Mouse (Mus musculus): ENCODE measurements at regions not wholly inside any gene's neighbourhood (a gene's known extent, or its start where the extent isn't known, plus 50 kb on each side); places are given as distances from the start of the nearest gene placed in this dataset.

DNA sequence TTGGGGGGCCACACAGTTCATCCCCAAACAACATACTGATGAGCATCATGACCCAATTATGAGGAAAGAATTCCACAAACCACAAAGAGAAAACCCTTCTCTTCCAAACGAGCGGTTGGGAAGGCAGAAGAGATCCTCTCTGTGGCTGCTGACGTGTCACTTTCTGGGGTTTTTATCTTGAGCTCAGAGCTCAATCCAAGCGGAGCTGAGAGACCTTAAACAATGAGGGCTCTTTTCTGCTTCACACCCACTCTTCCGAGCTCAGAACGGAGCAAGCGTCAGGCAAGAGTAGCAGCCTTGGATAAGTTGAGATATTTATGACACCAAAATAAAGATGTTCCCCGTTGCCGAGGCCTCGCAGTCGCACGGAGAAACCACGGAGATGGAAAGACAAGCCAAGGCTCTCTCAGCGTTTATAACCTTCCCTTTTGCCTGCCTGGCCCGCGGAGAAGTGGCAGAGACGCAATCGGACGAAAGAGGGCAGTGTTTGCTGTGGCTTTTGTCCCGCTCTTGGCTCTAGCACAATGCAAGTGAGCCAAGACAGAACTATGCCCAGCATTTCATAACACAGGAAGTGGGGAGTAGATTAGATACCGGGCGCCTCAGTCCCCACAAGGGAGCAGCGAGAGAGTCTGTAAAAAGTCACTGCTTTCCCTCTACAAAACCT lies 100.7 kb downstream of the Chic2 start:
- peak; percentile 82 for DNase-seq
- Histone ChIP-seq H3K4me3 (replicated peaks; ENCODE audit: extremely low read depth, low read depth, low read length) (peak overlapping the region; percentile 17), H3K4me1 (ENCODE audit: control insufficient read depth, insufficient read depth, low read length) (no peaks in the 10 kb centered on the region)
- TF ChIP-seq POLR2A (IDR thresholded peaks at IDR 0.05; ENCODE audit: borderline replicate concordance, extremely low read depth, low read depth, low read length) (peak; percentile 45; the same call in 1 of the 2 replicates), CTCF (IDR thresholded peaks at IDR 0.05; ENCODE audit: insufficient read depth, low read length) (peak; percentile 92)
- WGBS = 1% methylated on average over 23 of the region's 23 CpGs

- TF ChIP-seq POLR2A (IDR thresholded peaks at IDR 0.05; ENCODE audit: borderline replicate concordance, extremely low read depth, low read depth, low read length) (no peak), CTCF (IDR thresholded peaks at IDR 0.05; ENCODE audit: insufficient read depth, low read length) (no peak)
- Histone ChIP-seq H3K4me3 (replicated peaks; ENCODE audit: extremely low read depth, low read depth, low read length) (no peak overlapping the region), H3K4me1 (ENCODE audit: control insufficient read depth, insufficient read depth, low read length) (no peaks in the 10 kb centered on the region)
- no peak for DNase-seq
- WGBS = 30% methylated on average over 13 of the region's 13 CpGs
Measured at GRCm38 (mm10) chr5:74941426-74941825, 103.1 kb downstream of the Chic2 start.

- TF ChIP-seq CTCF (IDR thresholded peaks at IDR 0.05; ENCODE audit: insufficient read depth, low read length) (no peak), POLR2A (IDR thresholded peaks at IDR 0.05; ENCODE audit: borderline replicate concordance, extremely low read depth, low read depth, low read length) (no peak)
- Histone ChIP-seq H3K4me1 (ENCODE audit: control insufficient read depth, insufficient read depth, low read length) (no peaks in the 10 kb centered on the region), H3K4me3 (replicated peaks; ENCODE audit: extremely low read depth, low read depth, low read length) (no peak overlapping the region)
- 73% methylated on average over 7 of the region's 7 CpGs for WGBS
- no peak for DNase-seq
Measured at GRCm38 (mm10) chr5:74937416-74937940, 107.1 kb downstream of the Chic2 start.

DNA sequence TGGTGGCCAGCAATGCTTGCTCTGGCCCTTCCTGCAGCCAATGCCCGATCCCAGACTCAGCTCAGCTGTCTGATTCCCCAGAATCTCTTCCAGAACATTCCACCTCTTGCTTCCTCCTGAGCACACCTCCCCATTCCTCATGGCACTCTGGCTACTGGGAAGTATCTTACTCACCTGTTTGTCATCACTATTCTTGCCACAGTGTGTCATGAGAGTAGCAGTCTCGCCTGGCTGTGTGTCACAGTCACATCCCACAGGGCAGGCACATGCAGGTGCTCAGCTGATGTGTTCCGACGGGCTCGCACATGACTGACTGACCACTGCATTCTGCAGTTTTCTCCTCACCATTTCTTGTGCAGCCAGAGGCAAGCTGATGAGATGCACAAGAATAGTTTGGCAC lies 108.5 kb downstream of the Chic2 start:
- no peak for DNase-seq
- TF ChIP-seq POLR2A (IDR thresholded peaks at IDR 0.05; ENCODE audit: borderline replicate concordance, extremely low read depth, low read depth, low read length) (no peak), CTCF (IDR thresholded peaks at IDR 0.05; ENCODE audit: insufficient read depth, low read length) (no peak)
- WGBS = 78% methylated on average over 5 of the region's 5 CpGs

GRCm38 (mm10) chr5:74935676-74936075 lies 108.9 kb downstream of the Chic2 start:
- no peak for DNase-seq
- no peak for TF ChIP-seq CTCF (IDR thresholded peaks at IDR 0.05; ENCODE audit: insufficient read depth, low read length)
- no peak for TF ChIP-seq POLR2A (IDR thresholded peaks at IDR 0.05; ENCODE audit: borderline replicate concordance, extremely low read depth, low read depth, low read length)
- WGBS = 60% methylated on average over 8 of the region's 8 CpGs
- no peak overlapping the region for H3K4me3 ChIP-seq (replicated peaks; ENCODE audit: extremely low read depth, low read depth, low read length)
- H3K4me1 ChIP-seq (ENCODE audit: control insufficient read depth, insufficient read depth, low read length) = no peaks in the 10 kb centered on the region

More for the DNA sequence above, 108.5 kb downstream of the Chic2 start:
- H3K4me1 ChIP-seq (ENCODE audit: control insufficient read depth, insufficient read depth, low read length) = no peaks in the 10 kb centered on the region
- H3K4me3 ChIP-seq (replicated peaks; ENCODE audit: extremely low read depth, low read depth, low read length) = no peak overlapping the region

DNA sequence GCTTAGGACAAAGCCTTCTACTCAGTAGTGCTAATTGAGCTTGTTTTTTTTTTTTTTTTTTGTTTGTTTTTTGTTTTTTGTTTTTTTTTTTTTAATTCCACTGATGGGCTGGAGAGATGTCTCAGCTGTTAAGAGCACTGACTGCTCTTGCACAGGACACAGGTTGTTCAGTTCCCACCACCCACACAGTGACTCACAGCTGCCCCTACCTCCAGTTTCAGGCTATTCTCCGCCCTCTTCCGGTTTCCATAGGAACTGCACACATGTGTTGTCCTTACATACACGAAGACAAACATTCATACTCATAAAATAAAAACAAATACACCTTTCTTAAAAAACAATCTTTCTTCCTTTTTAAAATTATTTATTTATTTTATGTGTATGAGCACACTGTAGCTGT lies 111.3 kb downstream of the Chic2 start:
- 84% methylated on average over 3 of the region's 3 CpGs for WGBS
- DNase-seq = no peak
- Histone ChIP-seq H3K4me1 (ENCODE audit: control insufficient read depth, insufficient read depth, low read length) (no peaks in the 10 kb centered on the region), H3K4me3 (replicated peaks; ENCODE audit: extremely low read depth, low read depth, low read length) (no peak overlapping the region)
- no peak for TF ChIP-seq CTCF (IDR thresholded peaks at IDR 0.05; ENCODE audit: insufficient read depth, low read length)

DNA sequence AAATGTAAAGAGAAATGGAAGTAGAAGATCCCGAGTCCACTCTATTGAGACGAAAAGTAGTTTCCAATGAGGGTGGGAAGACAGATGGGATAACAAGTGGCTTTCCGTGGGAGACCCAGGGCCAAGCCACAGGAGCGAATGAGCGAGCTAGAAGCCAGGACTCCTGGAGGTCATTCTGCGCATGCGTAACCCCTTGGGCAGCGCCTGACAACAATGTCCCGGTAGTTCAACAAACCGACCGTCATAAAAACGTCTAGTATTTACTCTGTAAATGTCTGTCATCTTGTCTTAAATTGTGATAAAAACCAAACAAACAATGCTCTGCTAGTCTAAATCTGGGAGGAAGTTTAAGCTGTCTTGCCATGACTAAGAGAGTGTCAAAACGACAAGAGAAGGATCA lies 112.4 kb downstream of the Chic2 start:
- DNase-seq = no peak
- TF ChIP-seq POLR2A (IDR thresholded peaks at IDR 0.05; ENCODE audit: borderline replicate concordance, extremely low read depth, low read depth, low read length) = no peak
- no peak for TF ChIP-seq CTCF (IDR thresholded peaks at IDR 0.05; ENCODE audit: insufficient read depth, low read length)

GRCm38 (mm10) chr5:74931765-74932164 lies 112.8 kb downstream of the Chic2 start:
- TF ChIP-seq POLR2A (IDR thresholded peaks at IDR 0.05; ENCODE audit: borderline replicate concordance, extremely low read depth, low read depth, low read length) (no peak), CTCF (IDR thresholded peaks at IDR 0.05; ENCODE audit: insufficient read depth, low read length) (no peak)
- Histone ChIP-seq H3K4me1 (ENCODE audit: control insufficient read depth, insufficient read depth, low read length) (no peaks in the 10 kb centered on the region), H3K4me3 (replicated peaks; ENCODE audit: extremely low read depth, low read depth, low read length) (no peak overlapping the region)
- 46% methylated on average over 12 of the region's 12 CpGs for WGBS
- no peak for DNase-seq

More for the DNA sequence above, 112.4 kb downstream of the Chic2 start:
- no peak overlapping the region for H3K4me3 ChIP-seq (replicated peaks; ENCODE audit: extremely low read depth, low read depth, low read length)
- WGBS = 54% methylated on average over 13 of the region's 13 CpGs
- no peaks in the 10 kb centered on the region for H3K4me1 ChIP-seq (ENCODE audit: control insufficient read depth, insufficient read depth, low read length)

DNA sequence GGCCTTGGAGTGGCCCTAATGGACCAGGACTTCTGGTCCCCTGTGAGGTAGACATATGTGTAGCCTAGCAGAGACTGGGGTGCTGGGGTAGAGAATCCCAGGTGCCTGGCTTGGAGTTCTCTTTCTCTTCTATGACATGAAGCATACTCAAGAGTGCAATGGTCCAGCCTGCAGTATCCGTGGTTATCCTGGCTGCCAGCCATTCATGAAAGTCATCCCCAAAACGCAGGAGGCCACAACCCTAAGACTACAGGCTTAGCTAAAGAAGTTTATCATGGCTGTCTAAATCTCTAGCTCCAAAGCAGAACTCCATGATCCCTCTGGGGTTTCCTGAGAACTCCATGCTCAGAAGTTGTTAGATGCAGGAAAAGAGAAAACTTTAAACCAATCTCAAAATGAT lies 117.0 kb downstream of the Chic2 start:
- TF ChIP-seq POLR2A (IDR thresholded peaks at IDR 0.05; ENCODE audit: borderline replicate concordance, extremely low read depth, low read depth, low read length) (no peak), CTCF (IDR thresholded peaks at IDR 0.05; ENCODE audit: insufficient read depth, low read length) (no peak)
- H3K4me3 ChIP-seq (replicated peaks; ENCODE audit: extremely low read depth, low read depth, low read length) = no peak overlapping the region
- WGBS = 81% methylated on average over 2 of the region's 2 CpGs
- H3K4me1 ChIP-seq (ENCODE audit: control insufficient read depth, insufficient read depth, low read length) = no peaks in the 10 kb centered on the region
- DNase-seq = no peak

DNA sequence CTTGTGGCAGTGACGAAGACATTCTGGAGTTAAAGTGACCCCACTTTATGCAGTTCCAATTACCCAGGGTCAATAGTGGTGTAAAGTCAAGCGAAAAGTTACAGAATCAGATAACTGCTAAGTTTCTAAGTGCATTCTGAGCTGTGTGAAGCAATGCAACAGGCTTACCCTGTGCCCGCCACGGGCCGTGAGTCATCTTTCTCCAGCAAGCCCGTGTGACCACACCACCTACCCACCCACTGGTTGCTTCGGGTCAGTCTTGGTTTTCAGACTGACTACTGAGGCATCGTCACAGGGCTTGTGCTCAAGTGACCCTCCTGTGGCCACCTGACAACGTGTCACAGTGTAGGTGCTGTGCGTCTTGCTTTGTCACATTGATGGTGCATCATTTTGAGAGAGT lies 118.8 kb downstream of the Chic2 start:
- no peak for DNase-seq
- Histone ChIP-seq H3K4me3 (replicated peaks; ENCODE audit: extremely low read depth, low read depth, low read length) (no peak overlapping the region), H3K4me1 (ENCODE audit: control insufficient read depth, insufficient read depth, low read length) (no peaks in the 10 kb centered on the region)
- no peak for TF ChIP-seq POLR2A (IDR thresholded peaks at IDR 0.05; ENCODE audit: borderline replicate concordance, extremely low read depth, low read depth, low read length)
- TF ChIP-seq CTCF (IDR thresholded peaks at IDR 0.05; ENCODE audit: insufficient read depth, low read length) = no peak
- WGBS = 85% methylated on average over 10 of the region's 10 CpGs
